Mouse (Mus musculus) kidney, postnatal 10 days (tissue): Measurements from ENCODE around the gene Spata5.
"Not testable (repeated sequence)": the region's sequence is repeated elsewhere in the genome, so short reads cannot be mapped to it uniquely, and the experiment has no call there.

Source experiments
- DNase-seq: peaks from one replicate; pipeline ENCODE4 v3.0.0; 2021; ENCODE audit warnings: mixed read lengths

Gene Spata5

GRCm38 (mm10) chr3:37577706-37578105 lies 158.0 kb downstream of the Spata5 start:
- DNase-seq: no peak

DNA sequence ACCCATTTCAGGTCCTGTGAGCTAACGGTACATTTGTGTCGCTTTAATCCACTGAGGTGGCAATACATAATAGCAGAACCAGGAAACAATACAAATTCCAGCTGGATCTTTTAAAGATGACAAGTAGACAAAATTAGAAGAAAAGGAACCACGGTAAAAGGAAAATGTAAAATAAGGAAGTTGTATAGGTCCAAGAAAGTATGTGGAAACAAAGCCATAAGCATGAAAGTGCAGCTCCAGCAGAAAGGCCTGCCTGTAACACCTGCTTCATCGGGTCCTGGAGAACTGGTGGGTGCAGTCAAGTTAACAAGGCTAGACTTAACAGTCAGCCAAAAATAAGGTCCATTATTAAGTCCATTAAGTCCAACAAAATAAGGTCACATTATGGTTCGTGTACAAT lies 164.9 kb downstream of the Spata5 start:
- DNase-seq: no peak

GRCm38 (mm10) chr3:37585967-37586730 lies 166.5 kb downstream of the Spata5 start:
- peak; percentile 61 for DNase-seq

GRCm38 (mm10) chr3:37586731-37587578 lies 167.3 kb downstream of the Spata5 start:
- peak; percentile 56 for DNase-seq

DNA sequence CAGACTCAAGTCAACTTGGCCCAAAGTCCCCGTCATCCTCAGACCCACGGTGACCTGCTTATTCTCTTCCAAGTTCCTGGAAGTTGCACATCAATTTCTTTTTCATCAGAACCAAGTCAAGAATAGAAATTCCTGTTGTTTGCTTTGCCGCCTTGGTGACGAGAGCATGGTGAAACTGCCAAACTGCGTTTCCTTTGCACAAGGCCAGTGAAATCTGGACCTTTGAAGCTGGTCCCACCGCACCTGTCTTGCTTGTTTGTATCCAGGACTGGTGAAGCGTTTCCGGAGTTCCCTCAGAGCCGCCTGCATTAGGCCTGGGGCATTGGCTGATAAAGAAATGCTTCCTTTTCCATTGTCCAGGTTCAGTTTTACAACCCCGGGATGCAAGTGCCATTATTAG lies 176.0 kb downstream of the Spata5 start:
- peak; percentile 69 for DNase-seq

DNA sequence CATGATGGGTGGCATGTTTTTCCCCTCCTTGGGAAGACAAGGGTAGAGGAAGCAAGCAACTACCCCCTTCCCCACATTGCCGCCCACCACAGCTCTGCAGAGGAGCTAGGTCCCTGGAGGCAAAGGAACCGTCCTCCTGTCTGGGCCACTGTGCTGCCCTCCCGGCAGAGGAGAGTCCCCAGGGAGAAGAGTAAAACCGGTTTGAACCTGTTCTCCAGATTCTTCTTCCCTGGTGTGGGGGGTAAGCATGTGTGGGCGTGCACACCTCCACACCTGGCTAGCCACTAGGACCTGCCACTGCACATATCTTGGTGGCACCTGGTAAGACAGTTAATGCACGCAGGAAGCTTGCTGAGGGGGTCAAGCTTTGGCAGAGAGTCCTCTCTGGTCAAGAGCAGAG lies 176.8 kb downstream of the Spata5 start:
- DNase-seq: peak; percentile 23

- DNase-seq: no peak
Measured at GRCm38 (mm10) chr3:37597200-37597599, 177.5 kb downstream of the Spata5 start.

DNA sequence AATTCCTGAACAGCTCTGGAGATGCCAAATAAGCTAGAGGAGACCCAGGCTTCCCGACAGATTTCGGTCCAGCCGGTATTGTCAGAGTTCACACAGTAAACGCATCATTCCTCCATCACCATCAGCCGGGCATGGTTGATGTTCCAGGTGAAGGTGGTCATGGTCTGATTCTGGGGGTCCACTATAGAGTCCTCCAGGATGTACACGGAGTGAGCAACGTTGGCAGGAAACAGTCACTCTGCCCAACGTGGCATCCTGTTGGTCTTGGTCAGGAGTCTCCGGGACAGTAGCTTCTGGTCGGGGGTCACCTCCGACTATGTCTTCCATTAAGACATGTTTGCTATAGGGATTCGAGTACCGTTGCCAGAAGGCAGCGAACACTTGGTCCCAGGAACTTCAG lies 179.9 kb downstream of the Spata5 start:
- DNase-seq: not testable (repeated sequence)

DNA sequence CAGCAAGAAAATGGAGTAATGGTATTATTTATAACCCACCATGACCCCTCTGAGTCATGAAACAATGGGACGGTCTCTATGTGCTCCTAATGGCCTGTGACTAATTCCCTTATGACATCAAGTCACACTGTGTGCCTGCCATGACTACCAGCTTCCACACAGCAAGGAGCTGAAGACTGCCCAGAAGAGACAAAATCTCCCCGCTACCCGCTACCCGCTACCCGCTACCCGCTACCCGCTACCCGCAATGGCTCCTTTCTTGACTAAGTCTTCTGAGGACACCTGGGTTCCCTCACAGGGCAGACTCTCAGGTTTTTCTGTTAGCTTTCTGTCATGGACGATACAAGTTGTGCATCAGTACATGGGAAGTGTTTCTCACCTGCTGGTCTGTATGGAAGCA lies 182.7 kb downstream of the Spata5 start:
- no peak for DNase-seq

DNA sequence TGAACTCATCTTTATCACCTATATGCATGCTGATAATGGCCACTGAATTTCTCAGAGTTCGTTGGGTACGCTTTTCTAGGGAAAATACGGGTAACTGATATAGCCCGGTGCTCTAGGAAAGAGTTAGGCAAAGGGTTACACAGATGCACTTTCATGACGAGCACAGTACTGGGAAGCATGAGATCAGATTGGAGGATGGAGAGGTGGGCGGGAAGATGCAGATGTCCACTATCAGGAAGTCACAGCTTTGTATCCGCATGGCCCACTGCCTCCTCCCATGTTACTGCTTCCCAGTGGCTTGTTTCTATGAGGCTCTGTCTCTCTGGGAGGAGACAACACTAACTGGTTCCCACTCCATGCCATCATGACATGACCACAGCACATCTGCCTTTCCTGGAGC lies 183.2 kb downstream of the Spata5 start:
- DNase-seq: no peak

GRCm38 (mm10) chr3:37603541-37603940 lies 183.8 kb downstream of the Spata5 start:
- no peak for DNase-seq

DNA sequence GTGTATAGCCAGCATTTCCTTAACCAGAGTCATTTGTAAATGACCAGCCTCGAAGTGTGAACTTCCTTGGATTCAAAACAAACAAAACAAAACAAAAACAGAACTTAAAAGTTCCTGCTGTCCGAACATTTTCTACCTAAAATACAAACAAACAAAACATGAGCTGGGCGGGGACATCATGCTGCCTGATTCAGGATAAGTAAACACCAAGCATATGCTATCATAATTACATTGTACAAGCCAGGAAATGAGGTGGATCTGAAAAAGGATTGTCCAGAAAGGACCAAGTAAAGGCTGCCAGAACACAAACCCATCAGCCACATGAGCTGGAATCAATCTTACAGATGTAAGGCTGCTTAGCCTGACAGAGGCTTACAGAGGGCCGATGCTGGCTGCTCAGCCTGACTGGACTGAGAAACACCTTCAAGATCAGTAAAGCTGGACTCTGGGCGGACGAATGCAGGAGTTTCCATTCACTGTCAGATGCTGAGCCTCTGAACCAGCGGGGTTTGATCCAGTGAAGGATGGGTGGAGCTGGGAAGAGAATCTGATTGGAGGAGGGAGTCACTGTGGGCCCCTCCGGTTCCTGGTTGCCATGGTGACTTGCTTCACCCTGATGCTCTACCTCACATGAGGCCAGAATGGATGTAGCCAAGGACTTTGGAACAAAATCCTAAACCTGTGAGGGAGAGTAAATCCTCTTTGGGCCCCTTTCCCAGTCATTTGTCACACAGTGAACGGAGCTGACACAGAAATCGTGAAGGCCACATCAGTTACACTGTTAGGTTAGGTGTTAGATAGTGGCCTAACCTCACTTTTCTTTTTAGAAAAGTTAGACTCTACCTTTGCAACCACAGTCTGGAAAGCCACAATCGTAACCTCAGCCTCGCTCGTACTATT lies 185.5 kb downstream of the Spata5 start:
- DNase-seq: no peak

- no peak for DNase-seq
Measured at GRCm38 (mm10) chr3:37605876-37606238, 186.2 kb downstream of the Spata5 start.

GRCm38 (mm10) chr3:37608926-37609325 lies 189.2 kb downstream of the Spata5 start:
- no peak for DNase-seq

DNA sequence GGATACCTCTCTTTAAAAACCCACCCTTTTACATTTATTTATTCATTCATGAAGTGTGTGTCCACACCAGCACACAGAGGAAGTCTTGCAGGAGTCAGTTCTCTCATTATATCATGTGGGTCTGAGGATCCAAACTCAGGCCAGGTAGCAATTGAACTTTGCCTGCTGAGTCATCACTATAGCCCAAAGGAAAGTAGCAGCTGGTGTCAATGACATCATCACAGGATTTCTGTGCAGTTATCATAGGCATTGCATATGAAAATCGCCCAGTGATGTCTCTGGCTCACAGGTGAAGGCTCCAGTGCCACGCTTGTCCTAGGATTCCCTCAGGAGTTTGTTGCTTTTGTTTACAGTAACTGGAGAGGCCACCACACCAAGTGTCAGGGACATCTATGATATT lies 191.0 kb downstream of the Spata5 start:
- no peak for DNase-seq

DNA sequence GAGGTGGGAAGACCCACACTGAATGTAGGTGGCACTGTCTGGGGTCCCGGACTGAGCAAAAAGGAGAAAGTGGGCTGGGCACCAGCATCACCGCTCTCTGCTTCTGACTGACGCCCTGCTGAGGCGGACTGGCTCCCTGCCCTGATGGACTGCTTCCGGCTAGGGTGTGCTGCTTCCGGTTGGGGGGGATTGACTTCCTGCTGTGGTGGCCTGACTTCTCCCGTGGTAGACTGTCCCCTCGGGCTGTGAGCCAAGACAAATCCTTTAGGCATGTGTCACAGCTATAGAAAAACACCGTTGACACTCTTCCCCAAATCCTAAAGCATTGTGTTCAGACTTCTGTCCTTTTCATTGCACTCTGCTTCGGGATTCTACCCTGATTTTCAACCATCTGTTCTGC lies 194.0 kb downstream of the Spata5 start:
- DNase-seq: peak; percentile 80

GRCm38 (mm10) chr3:37614878-37615650 lies 195.4 kb downstream of the Spata5 start:
- DNase-seq: no peak

GRCm38 (mm10) chr3:37616586-37617547 lies 197.2 kb downstream of the Spata5 start:
- DNase-seq: peak; percentile 38
